Mouse (Mus musculus) intestine, postnatal 0 days (tissue): ENCODE data around the gene Lamb1. TPM values are rescaled to one million over a fixed set of nuclear protein-coding genes. Genes with fewer than 3 reads are reported as not detected.

ENCODE experiments used
- ATAC-seq: fragments of 200-750 bp; cut with Nextera tagmentation; 2 replicates; pipeline ENCODE4 v1.8.0; 2017; ENCODE audit warnings: mild to moderate bottlenecking, moderate TSS enrichment, moderate library complexity
- H3K27ac ChIP-seq: fragments of 300-500 bp; sonication (generic); 2 replicates; pipeline ENCODE4 v1.5.1; 2014; ENCODE audit warnings: mild to moderate bottlenecking, low read depth, low read length, moderate library complexity
- H3K27me3 ChIP-seq: fragments of 300-500 bp; sonication (generic); replicated peaks from 2 replicates; pipeline ENCODE4 v1.6.1; 2014; ENCODE audit warnings: low read length, mixed read lengths; ENCODE audit not compliant: control insufficient read depth, insufficient read depth
- H3K36me3 ChIP-seq: fragments of 300-500 bp; sonication (generic); 2 replicates; pipeline ENCODE4 v1.6.1; 2014; ENCODE audit warnings: mild to moderate bottlenecking, moderate library complexity; ENCODE audit not compliant: control insufficient read depth, insufficient read depth
- H3K4me1 ChIP-seq: fragments of 300-500 bp; sonication (generic); replicated peaks from 2 replicates; pipeline ENCODE4 v1.6.1; 2014; ENCODE audit warnings: antibody characterized with exemption, low read length, mixed read lengths; ENCODE audit not compliant: control insufficient read depth, insufficient read depth
- H3K4me2 ChIP-seq: fragments of 300-500 bp; sonication (generic); replicated peaks from 2 replicates; pipeline ENCODE4 v1.6.1; 2014; ENCODE audit warnings: low read depth, mild to moderate bottlenecking, moderate library complexity
- H3K4me3 ChIP-seq: fragments of 300-500 bp; sonication (generic); 2 replicates; pipeline ENCODE4 v1.5.1; 2014; ENCODE audit warnings: low read depth, low read length
- H3K9ac ChIP-seq: fragments of 300-500 bp; sonication (generic); 2 replicates; pipeline ENCODE4 v1.6.1; 2014; ENCODE audit warnings: mild to moderate bottlenecking, low read depth, low read length
- H3K9me3 ChIP-seq: fragments of 300-500 bp; sonication (generic); 2 replicates; pipeline ENCODE4 v1.6.1; 2016; ENCODE audit warnings: mixed run types; ENCODE audit not compliant: control insufficient read depth
- CTCF ChIP-seq: sonication (generic); IDR thresholded peaks from 2 replicates; pipeline ENCODE4 v1.5.1; 2016; ENCODE audit warnings: low read depth, mild to moderate bottlenecking, control low read depth, antibody characterized with exemption, moderate library complexity
- WGBS: fragments of 180-500 bp; shearing (Covaris S2); extraction: QIAGEN DNeasy Blood & Tissue Kit; methylation state at CpG from one replicate; pipeline ENCODE4 v1.1.7; 2014; 5-methylcytosine and 5-hydroxymethylcytosine counted together
- polyA plus RNA-seq: library from polyadenylated mRNA; unstranded; fragments of >200 nt; fragmentation: Nextera tagmentation; extraction: Ambion mirVana; gene quantifications from 2 replicates; pipeline ENCODE4 v1.2.1, GENCODE M21; 2015

Lamb1 gene
- polyA plus RNA-seq, 1 experiment from 2014 or later = 25.8 TPM

DNA sequence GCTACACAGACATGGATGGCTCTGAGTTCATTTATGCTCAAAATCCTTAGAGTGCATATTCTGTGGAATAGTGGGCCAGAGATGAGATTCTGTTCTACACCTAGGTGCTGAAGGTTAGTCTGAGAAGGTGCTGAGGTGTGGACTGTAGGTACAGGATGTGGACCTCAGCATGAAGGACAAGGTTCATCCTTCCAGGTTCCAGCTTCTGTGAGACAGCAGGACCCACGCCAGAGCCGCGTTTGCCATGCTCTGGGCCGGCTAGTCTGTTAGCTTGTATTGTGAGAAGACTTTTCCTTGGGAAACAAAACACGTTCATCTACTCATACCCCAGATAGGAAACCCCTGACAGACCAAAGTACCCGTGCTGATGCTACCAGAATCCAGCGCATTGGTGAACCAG is 8.6 kb downstream of the Lamb1 start:
- Histone ChIP-seq H3K27me3 (no peaks in the 10 kb centered on the region), H3K27ac (no peak overlapping the region), H3K4me1 (no peaks in the 10 kb centered on the region), H3K9ac (no peak overlapping the region), H3K9me3 (no peaks in the 10 kb centered on the region), H3K36me3 (0 out of 2 replicates have a peak, but pooled peaks cover 22% of the 10 kb centered on the region), H3K4me2 (no peak overlapping the region), H3K4me3 (no peak overlapping the region)
- 95% methylated on average over 7 of the region's 7 CpGs for WGBS
- no peak for ATAC-seq
- no peak for TF ChIP-seq CTCF

DNA sequence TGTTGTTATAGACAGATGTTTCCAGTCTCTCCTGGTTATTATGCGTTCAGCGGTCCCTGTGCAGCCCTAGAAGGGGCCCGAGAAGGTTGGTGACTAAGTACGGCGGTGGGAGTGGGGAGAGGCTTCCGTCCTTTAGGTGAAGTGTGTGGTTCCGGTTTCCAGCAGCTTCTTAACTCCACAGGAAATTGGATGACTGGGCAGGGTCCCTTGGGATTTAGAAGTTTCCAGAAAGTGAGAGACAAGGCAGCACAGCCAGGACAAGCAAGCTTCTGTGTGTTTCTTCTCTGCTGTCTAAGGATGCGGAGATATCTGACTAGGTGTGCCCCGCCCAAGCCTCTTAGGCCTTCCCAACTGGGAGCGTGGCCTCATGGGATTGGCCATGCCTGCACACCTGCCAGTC is 10.4 kb downstream of the Lamb1 start:
- Histone ChIP-seq H3K27ac (no peak overlapping the region), H3K27me3 (no peaks in the 10 kb centered on the region), H3K4me3 (no peak overlapping the region), H3K36me3 (0 out of 2 replicates have a peak, but pooled peaks cover 22% of the 10 kb centered on the region), H3K4me2 (no peak overlapping the region), H3K9ac (no peak overlapping the region), H3K9me3 (no peaks in the 10 kb centered on the region), H3K4me1 (no peaks in the 10 kb centered on the region)
- ATAC-seq = 0 out of 2 replicates have a peak, but pooled peaks have one; percentile 14
- 67% methylated on average over 10 of the region's 10 CpGs for WGBS
- TF ChIP-seq CTCF = no peak

DNA sequence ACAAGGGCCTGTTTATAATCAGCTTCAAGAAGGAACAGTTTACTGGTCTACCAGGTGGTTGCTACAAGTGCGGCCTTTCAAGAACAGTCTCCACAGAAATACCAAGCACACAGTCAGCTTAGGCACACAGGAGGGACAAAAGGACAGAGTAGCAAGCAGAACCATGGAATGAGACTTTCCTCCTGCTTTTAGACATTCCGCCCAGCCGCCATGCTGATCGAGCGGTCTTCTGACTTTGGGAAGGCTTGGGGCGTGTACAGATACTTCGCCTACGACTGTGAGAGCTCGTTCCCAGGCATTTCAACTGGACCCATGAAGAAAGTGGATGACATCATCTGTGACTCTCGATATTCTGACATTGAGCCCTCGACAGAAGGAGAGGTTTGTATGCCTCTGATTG is 13.2 kb downstream of the Lamb1 start:
- no peak for ATAC-seq
- Histone ChIP-seq H3K27ac (no peak overlapping the region), H3K9ac (no peak overlapping the region), H3K4me3 (no peak overlapping the region), H3K4me1 (no peaks in the 10 kb centered on the region), H3K9me3 (no peaks in the 10 kb centered on the region), H3K4me2 (no peak overlapping the region), H3K36me3 (peaks cover 29% of the 10 kb centered on the region; the same call in 1 of the 2 replicates), H3K27me3 (no peaks in the 10 kb centered on the region)
- 93% methylated on average over 11 of the region's 11 CpGs for WGBS
- TF ChIP-seq CTCF = no peak

DNA sequence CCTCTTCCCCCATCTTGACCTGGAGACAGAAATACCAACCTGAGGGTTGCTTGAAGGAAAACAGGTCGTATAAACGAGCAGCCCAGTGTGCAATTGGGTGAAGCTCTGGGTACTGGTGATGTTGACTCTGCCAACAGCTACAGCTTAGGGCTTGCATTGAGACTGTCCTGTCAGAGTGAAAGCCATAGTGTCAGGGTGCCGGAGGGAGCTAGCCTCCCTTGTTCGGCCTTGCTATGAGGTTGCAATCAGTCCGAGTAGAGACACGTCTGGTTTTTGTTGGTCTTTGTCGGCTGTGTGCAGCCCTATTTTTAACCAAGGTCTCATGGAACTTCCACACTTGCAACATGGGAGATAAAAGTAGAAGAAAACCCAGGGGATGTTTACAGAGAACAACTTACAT is 15.3 kb downstream of the Lamb1 start:
- Histone ChIP-seq H3K36me3 (peaks cover 22% of the 10 kb centered on the region; the same call in 1 of the 2 replicates), H3K4me2 (no peak overlapping the region), H3K9ac (no peak overlapping the region), H3K27me3 (no peaks in the 10 kb centered on the region), H3K4me3 (no peak overlapping the region), H3K27ac (no peak overlapping the region), H3K4me1 (no peaks in the 10 kb centered on the region), H3K9me3 (no peaks in the 10 kb centered on the region)
- no peak for TF ChIP-seq CTCF
- WGBS = 75% methylated on average over 7 of the region's 7 CpGs
- ATAC-seq = no peak

DNA sequence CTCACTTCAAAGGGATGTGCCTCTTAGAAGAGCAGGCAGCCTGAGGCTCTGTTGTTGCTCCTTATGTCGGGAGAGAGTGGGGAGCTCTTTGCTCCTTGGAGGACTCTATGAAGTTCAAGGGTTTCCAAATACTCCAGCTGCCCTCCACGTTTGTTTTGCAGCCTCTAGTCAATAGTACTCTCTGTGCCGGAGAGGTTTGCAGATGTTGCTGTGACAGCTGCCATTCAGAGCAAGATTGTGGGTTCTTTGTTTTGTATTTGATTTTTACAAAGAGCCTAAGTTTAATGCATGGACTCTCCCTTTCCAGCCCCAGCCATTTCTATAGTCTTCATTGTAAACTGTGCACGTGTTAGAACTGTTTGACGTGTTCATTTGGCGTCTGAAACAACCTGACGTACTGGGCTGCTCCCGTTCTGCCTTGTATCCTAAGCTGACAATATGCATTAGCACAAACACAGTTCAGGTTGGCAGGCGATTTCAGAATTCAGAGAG is 16.1 kb downstream of the Lamb1 start:
- Histone ChIP-seq H3K27ac (no peak overlapping the region), H3K27me3 (no peaks in the 10 kb centered on the region), H3K4me1 (no peaks in the 10 kb centered on the region), H3K4me3 (no peak overlapping the region), H3K9me3 (no peaks in the 10 kb centered on the region), H3K4me2 (no peak overlapping the region), H3K9ac (no peak overlapping the region), H3K36me3 (peaks cover 30% of the 10 kb centered on the region)
- 0 out of 2 replicates have a peak, but pooled peaks have one; percentile 13 for ATAC-seq
- TF ChIP-seq CTCF = no peak
- WGBS = 68% methylated on average over 9 of the region's 9 CpGs

DNA sequence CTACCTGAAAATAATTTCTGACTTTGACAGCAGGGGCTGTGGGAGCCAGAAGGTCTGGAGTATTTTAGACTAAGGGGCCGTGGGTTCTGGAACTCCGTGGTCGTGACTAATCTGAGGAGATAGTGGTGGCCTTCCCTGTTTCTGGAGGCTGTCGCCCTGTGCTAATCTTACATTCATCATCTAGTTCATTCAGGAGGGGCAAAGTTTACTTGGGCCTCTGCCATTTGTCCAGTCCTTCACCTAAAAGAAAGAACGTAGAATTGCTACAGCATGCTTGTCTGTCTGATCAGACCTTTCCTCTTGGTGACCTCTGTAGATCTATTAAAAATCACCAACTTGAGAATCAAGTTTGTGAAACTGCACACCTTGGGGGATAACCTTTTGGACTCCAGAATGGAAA is 17.2 kb downstream of the Lamb1 start:
- H3K27ac ChIP-seq = no peak overlapping the region
- H3K36me3 ChIP-seq = peaks cover 40% of the 10 kb centered on the region
- H3K4me1 ChIP-seq = no peaks in the 10 kb centered on the region
- H3K4me3 ChIP-seq = no peak overlapping the region
- no peaks in the 10 kb centered on the region for H3K27me3 ChIP-seq
- no peak overlapping the region for H3K4me2 ChIP-seq
- no peak overlapping the region for H3K9ac ChIP-seq
- no peak for TF ChIP-seq CTCF
- no peaks in the 10 kb centered on the region for H3K9me3 ChIP-seq
- ATAC-seq = no peak
- 37% methylated on average over 5 of the region's 5 CpGs for WGBS

DNA sequence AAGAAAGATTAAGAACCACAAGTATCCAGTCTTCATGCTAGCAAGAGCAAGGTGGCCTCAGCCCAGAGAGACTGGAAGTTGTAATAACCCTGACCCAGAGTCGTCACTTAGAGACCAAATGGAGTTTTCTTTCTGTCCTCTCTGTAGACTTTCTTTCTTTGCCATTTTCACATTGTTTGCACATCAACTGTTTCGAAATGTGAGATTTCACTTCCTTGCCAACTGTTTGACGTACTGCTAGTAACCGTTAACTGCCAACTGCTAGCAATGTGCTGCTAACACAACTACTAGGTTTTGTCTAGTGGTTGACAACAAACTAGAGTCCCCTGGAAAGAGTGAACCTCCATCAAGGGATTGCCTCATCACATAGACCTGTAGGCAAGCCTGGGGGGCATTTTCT is 18.1 kb downstream of the Lamb1 start:
- Histone ChIP-seq H3K9ac (no peak overlapping the region), H3K9me3 (no peaks in the 10 kb centered on the region), H3K27me3 (no peaks in the 10 kb centered on the region), H3K4me2 (no peak overlapping the region), H3K4me1 (no peaks in the 10 kb centered on the region), H3K36me3 (peaks cover 43% of the 10 kb centered on the region), H3K27ac (no peak overlapping the region), H3K4me3 (no peak overlapping the region)
- no peak for TF ChIP-seq CTCF
- no peak for ATAC-seq
- WGBS = 74% methylated on average over 4 of the region's 4 CpGs
